Mouse (Mus musculus): ENCODE results near the gene Rps13. TPM values are rescaled to one million over a fixed set of nuclear protein-coding genes. Genes with fewer than 3 reads are reported as not detected.
A peak's percentile ranks its signal among the peaks of the same experiment; 100 is the strongest.
"Not testable (repeated sequence)": the region's sequence is repeated elsewhere in the genome, so short reads cannot be mapped to it uniquely, and the experiment has no call there.

The Rps13 gene
- total RNA-seq (2021): 100 to 1,000 TPM; 316 to 318 TPM

DNA sequence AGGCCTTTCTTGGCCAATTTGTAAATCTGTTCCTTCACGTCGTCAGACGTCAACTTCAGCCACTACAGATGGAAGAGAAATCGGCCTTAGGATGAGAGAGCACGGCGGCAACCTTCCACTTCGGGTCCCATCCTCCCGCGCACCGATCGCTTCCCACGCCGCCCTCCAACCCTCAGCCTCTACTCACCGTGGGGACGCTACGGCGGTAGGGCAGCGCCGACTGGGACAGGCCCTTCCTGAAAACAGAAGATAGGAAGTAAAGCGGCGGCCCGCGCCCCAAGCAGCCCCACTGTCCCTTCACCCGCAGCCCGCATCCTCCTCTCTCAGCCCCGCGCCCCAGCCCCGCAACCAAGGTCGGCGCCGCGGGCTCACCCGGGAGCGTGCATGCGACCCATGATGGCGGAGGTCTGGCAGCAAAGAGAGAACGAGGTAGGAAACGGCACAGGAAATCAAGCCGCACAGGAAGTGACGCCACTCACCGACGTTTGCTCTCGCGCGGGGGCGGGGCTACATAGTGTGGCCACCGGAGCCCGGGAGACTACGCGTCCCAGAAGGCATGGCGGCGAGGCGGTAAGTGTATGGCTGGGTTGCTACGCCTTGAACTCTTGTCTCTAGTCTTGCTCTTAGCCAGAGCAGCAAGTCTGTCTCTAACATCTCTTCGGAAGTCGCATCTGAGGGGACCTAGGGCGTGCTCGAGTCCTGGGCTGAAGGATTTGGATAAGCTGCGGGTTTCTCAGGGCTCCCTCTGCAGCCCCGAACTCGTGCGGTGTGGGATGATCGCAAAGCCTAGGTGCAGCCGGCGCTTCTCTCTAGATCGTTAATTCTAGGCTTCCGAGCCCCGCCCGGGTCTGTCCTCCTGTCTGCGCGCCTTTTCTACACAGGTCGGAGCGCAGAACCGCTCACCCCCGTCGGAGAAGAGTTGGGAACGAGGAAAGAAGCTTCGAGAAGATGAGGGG, at the start of gene Rps13:
Gene Rps13, minus strand, starts transcription at position 483 of the 956 bp plus-strand sequence.
- DNase-seq (ENCODE audit: low spot score): peak; percentile 93
- intact Hi-C loops (cut with DNase I): loop anchor here (2.0 to 5.0 kb wide), 2 partner anchors 108 to 177 kb away; partner anchors contain the start of gene Pik3c2a

DNA sequence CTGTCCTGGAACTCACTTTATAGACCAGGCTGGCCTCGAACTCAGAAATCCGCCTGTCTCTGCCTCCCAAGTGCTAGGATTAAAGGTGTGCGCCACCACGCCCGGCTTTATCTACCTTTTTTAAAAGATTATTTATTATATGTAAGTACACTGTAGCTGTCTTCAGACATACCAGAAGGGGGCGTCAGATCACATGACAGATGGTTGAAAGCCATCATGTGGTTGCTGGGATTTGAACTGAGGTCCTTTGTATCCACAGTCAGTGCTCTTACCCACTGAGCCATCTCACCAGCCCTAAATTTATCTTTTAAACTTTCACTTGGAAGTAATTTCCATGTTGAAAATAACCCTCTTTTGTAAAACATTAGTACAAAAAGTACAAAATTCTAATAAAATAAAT, 45.2 kb upstream of the Rps13 start:
- intact Hi-C loops (cut with DNase I); DNase-seq (ENCODE audit: low spot score): not testable (repeated sequence)

DNA sequence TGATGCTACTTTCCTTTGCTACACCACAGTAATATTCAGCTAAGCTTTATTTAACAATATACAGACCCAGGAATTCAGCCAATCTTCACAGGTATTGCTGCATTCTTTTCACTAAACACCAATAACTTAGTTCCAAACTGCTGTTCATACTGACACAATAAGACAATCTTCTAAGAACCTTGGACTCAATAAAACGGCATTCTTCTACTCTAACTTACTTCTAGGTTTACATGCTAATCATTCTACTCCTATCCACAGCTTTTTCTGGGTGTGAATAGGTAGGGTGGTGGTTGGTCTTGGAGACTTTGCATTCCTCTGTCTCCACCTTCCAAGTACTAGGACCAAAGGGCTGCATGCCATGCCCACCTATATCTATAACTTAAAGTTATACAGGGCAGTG, 40.3 kb upstream of the Rps13 start:
- intact Hi-C loops (cut with DNase I): no loop called here
- no peak for DNase-seq (ENCODE audit: low spot score)

DNA sequence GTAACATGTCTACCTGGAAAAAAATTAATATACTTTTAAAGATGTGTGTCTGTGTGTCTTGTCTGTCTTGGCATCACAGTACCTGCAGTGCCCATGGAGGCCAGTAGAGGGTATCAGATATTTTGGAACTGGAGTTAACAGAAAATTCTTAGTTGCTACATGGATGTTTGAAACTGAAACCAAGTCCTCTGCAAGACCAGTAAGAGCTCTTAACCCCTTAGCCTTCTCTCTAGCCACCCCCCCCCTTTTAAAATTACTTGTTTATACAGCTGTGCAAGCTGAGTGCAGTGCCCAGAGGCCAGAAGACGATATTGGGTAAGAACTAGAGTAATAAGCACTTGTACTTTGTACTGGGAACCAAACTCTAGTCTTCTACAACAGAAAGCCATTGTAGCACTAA, 2.2 kb upstream of the Rps13 start:
- intact Hi-C loops (cut with DNase I): loop anchor here (5.0 kb wide), 1 partner anchor 271 kb away; no protein-coding TSS in a partner anchor
- DNase-seq (ENCODE audit: low spot score): peak; percentile 5

DNA sequence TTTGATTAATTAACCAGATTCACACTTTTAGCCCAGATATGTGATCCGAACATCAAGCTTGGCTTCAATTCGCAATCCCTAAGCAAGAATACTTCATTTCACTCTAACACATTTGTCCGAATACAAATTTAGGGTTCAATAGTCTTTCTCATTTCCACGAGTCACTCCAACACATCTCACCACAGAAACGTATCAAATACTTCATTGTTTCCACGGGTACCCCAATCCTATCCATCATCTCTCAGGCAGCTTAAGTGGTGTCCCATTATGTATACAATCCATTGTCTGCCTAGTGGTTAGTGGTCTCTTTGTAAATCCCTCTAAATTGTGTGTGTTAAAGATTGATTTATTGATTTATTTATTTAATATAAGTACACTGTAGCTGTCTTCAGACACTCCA, 1.1 kb upstream of the Rps13 start:
- intact Hi-C loops (cut with DNase I): loop anchor here (2.0 to 5.0 kb wide), 2 partner anchors 176 to 272 kb away; no protein-coding TSS in a partner anchor
- no peak for DNase-seq (ENCODE audit: low spot score)

DNA sequence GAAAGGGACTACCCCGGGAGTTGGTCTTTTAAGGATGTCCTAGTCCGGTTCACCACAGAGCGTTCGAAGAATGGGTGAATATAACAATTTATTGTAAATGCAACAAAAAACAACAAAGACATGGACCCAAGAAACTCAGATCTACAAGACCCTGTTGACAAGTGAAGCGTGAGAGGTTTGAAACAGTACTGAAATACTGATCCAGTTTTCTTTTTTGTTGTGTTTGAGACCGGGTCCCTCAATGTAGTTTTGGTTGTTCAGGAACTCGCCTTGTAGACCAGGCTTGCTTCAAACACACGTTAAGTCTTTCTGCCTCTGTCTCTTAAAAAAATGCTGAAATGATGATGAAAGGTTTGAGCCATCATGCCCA, 659 bp upstream of the Rps13 start:
- intact Hi-C loops (cut with DNase I): loop anchor here (2.0 to 5.0 kb wide), 3 partner anchors 108 to 273 kb away; partner anchors contain the start of gene Pik3c2a
- DNase-seq (ENCODE audit: low spot score): no peak

DNA sequence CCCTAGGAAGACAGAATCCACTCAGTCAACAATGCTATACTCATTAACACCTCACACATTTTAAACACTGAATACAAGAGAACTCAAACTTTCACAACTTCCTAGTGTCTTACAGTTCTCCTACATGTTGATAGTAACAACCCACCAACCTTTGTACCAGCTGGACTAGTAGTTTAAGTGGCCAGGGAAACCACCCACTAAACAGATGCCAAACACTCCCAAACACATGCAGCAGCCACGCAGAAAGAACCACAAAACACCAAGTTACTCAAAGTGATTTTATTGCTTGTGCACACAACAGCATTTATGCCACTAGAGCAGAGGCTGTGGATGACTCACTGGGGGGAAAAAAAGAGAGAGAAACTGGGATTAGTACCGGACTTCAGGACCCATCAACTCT, 2.7 kb downstream of the Rps13 start:
- no peak for DNase-seq (ENCODE audit: low spot score)
- intact Hi-C loops (cut with DNase I): loop anchor here (5.0 kb wide), 1 partner anchor 111 kb away; the partner anchor contains the start of gene Pik3c2a

DNA sequence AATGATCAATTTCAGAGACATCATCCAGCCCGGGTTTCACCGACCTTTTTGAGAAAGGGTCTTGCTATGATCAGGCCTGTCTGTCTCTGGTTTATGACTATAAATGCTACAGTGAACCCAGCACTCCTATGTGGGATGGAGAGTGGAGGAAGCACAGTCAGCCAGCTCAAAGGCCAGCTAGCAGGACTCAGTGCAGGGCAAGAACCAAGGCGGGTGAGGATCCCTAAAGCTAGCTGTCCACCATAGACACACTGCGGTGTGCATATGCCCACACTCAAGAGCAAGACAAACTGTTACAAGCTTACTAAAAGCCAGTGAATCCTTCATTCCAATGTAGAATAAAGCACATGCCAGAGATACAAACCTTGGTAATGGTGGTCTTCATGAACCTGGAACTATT, 4.1 kb downstream of the Rps13 start:
- DNase-seq (ENCODE audit: low spot score): no peak
- intact Hi-C loops (cut with DNase I): loop anchor here (5.0 to 10.0 kb wide), 2 partner anchors 112 to 195 kb away; partner anchors contain the start of gene Pik3c2a

DNA sequence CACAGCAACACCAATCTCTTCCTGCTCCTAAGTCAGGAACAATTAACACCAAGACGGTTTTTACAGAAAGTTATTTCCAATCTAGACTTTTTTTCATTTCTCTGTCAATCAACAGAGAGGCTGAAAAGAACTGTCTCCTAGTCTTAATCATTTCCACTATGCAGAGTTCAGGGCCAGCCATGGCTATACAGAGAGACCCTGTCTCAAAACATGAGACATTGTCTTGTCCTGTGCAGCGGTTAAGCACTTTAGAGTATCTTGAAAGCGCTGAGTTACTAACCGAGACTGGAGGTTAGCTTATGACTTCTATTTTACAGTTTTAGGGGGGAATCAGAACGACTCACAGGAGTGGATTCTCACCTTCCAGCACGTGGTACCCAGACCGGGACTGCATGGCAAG, 5.2 kb downstream of the Rps13 start:
- intact Hi-C loops (cut with DNase I): loop anchor here (10.0 kb wide), 1 partner anchor 194 kb away; no protein-coding TSS in a partner anchor
- DNase-seq (ENCODE audit: low spot score): no peak

DNA sequence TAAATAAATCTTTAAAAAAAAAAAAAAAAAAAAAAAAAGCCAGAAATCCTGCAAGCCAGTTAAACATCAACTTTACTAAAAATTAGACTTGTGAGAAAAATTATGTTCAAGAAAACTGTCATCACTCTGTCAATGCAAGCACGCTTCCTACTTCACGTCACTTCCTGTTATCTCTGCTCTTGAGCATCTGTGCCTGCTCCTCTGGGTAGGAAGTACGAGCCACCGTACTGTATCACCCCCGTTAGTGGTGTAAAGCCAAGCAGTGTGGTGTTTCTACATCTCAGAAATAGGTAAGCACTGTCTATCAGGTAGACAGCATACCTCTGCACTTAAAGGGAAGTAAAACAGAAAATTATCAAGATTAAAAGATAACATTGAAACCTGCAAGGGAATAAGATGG, 6.1 kb downstream of the Rps13 start:
- intact Hi-C loops (cut with DNase I): loop anchor here (10.0 kb wide), 1 partner anchor 193 kb away; no protein-coding TSS in a partner anchor
- no peak for DNase-seq (ENCODE audit: low spot score)

DNA sequence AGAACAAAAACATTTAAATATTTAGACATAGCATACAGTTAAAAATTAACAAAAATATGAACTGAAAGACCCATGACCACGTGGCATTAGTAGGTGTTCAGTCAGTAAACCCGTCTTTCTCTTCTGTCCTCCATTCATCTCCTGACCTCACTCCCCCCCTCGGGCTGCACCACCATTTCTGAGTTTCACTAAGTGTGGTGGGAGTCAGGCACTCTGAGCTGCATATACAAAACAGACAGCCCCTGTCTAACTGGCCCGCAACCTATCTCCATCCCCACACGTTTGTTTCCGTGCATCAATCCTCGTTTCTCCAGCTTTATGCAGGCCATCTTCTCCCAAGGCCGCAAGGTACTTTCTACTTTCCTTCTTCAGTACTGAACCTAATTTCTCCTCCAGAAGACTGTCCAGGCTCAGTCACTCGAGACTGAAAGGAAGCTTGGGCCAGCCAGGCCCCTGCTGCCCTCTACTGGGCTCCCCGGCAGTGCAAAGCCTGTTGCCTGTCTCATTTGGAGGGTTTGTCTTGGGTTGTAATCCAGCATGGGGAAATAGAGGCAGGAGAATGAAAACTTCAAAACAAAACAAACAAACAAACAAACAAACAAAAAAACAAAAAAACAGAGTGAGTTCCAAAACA, 10.5 kb downstream of the Rps13 start:
- peak; percentile 10 for DNase-seq (ENCODE audit: low spot score)
- intact Hi-C loops (cut with DNase I): loop anchor here (2.0 to 10.0 kb wide), 3 partner anchors 79 to 189 kb away; no protein-coding TSS in a partner anchor

DNA sequence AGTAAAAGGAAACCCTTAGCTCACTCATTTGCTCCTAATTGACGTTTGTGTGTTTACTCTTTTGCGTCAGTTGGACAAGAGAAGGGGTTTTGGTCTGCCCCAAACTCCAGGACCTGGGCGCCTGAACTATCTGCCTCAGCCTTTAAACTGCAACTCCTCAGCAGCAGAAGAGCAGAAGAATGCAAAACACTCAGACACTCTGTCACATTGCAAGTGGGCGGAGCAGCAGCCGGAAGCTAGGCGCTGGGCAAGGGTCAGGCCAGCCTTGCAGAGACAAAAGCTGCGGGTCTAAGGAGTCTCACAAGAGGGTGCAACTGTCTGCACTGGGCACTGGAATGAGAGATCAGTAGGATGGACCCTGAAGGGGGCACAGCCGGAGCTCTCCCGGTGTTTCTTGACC, 24.5 kb downstream of the Rps13 start:
- intact Hi-C loops (cut with DNase I): no loop called here
- DNase-seq (ENCODE audit: low spot score): no peak

DNA sequence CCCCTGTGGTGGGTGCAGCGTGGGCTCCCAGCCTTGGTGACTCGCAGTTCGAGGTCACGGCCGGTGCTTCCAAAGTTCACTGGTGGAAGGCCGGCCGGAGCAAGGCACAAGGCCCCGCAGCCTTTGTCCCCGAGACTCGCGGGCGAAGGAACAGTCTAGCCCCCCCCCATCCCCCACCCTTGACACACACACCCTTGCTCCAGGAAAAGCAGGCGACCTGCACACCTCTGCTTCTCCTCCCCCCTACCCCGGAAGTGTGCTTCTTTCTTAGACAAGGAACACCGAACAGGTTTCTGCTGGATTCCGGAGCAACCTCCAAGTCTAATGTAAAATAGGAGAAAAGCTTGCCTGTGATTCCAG, 25.4 kb downstream of the Rps13 start:
- intact Hi-C loops (cut with DNase I): no loop called here
- no peak for DNase-seq (ENCODE audit: low spot score)

DNA sequence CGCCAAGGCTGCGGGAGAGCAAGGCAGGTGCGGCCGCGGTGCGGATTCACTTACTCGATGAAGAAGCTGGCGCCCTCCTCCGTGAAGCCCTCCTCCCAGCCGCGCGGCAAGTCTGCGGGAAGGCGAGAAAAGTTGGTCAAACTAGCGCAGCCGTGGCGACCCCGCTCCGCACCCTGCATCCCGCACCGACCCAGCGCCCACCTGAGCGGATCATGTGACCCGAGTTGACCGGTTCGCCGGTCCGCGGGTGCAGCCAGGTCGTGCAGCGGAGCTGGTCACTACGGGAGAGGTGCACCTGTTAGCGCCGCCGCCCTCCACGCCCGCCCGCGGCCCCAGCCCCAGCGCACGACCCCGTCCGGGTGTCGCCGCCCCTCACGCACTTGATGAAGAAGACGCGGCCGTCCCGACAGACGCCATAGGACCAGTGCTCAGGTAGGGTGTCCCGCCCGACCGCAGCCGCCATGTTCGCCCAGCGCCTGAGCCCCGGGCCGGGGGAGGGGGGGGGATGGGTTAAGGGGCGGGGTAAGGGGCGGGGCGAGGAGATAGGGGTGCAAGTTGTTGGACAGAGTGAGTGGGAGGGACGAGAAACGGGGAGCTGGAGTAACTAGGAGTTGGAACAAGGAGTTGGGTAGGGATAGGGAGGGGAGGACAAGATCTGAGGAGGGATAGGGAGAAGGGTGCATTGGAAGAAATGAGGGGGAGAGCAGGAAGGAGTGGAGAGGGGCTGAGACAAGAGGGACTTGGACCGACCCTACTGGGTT, 25.9 kb downstream of the Rps13 start, which contains the start of gene Plekha7:
Gene Plekha7, minus strand, starts transcription at position 506 of the 761 bp plus-strand sequence.
- no peak for DNase-seq (ENCODE audit: low spot score)
- intact Hi-C loops (cut with DNase I): no loop called here

DNA sequence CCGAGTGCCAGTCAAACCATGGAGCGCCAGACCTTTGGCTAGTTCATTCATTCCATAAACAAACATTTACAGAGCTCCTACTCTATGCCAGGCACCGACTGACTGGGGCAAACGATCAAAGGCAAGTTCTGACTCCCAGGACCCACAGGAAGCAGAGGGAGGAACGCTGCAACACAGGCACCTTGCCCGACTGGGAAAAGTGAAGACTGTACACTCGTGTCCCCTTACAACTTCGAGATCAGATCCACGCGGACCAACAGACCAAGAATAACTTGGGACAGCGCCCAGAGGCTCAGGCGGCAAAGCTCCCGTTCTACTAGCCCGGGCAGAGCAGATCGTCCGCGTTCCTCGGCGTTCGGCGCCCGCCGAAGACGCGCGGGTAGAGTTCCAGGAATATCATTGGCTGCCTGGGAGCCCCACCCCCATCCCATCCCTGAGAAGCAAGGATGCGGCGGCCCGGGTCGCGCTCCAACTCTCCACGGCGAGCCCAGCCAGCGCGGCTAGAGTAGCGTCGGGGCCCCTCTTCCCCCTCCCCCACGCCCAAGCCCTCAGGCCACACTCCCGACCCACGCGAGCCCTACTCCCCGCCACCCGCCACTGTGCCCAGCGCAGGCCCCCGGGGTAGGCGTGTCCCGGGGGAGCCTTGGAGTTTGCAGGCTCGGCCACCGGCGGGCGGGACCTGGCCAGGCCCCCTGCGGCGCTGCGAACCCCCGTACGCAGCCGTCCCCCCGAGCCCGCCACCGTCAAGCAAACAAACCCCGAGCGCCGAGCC, 26.7 kb downstream of the Rps13 start:
- peak; percentile 35 for DNase-seq (ENCODE audit: low spot score)
- intact Hi-C loops (cut with DNase I): no loop called here

DNA sequence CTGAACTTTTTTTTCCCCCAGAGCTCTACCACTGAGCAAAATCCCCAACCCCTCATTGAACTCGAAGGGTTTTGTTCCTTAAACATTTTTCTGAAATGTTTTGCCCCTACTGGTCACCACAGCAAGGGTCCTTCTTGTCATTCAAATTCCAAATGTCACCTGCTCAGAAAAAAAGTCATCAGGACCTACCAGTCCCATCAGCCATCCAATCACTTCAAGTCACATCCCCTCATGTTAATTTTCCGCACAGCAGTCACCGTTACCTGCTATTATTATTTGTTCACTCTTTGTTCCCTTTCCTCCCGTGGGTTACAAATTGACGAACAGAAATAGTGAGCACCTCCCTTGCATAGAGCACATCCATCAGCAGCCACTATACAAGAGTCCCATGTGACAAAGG, 27.4 kb downstream of the Rps13 start:
- DNase-seq (ENCODE audit: low spot score): no peak
- intact Hi-C loops (cut with DNase I): no loop called here

DNA sequence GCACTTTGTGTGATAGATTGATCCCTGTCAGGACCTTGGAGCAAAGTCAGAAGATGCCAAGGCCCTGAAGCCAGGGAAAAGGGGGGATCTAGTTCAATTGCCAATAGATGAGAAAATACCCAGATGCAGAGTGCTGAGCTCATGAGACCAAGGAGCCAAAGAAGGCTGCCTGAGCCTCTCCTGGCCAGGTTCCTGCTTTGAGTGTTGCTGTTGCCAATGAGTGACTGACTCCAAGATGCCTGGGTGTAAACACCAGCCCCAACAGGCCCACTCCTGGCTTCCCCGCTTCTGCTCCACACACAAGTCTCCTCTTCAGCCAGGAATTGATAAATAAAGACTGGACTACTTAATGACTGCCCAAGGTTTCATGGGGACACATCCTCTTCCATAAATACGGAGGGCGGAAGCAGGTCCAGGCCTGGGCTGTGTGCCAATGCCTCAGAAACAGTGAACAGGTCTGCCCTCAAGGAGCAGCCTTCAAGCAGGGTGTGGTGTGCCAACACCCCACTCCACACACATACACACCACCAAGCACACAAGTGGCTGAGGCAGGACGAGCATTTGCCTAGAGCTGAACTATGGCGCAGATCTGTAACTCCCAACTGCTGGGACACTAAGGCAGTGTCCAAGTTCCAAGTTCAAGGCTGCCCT, 32.2 kb downstream of the Rps13 start:
- intact Hi-C loops (cut with DNase I): no loop called here
- DNase-seq (ENCODE audit: low spot score): peak; percentile 14

DNA sequence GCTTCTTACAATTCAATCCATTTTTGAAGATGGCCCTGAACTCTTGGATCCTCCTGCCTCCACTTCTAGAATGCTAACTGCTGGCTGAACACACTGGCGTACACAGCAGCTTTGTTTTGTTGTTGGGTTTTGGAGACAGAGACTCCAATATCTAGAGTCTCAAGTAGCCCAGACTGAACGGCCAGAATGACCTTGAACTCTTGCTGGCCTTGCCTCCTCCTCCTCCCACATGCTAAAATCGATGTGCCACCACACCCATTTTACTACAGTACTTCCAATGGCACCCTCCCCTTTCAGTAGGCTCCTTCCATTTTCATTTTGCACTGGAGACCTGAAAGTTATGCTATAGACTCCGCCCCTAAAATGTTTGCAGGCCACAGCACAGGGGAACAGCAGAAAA, 32.9 kb downstream of the Rps13 start:
- intact Hi-C loops (cut with DNase I): no loop called here
- no peak for DNase-seq (ENCODE audit: low spot score)

DNA sequence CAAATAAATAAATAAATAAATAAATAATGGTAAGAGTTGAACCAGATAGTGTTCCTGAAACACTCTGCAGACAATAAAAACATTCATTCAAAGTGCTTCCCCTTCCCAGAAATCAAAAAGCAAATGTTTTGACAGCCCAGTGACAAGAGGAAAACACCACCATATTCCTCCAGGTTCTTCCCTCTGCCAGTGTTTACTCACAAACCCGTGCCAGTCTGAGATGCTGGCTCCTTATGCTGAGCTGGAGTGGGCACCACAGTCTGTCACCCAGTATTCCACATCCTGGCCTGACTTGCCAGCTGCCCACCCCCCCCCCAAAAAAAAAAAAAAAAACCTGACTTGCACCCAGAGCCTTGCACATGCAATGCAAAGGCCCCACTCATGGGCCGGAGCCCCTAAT, 35.1 kb downstream of the Rps13 start:
- intact Hi-C loops (cut with DNase I): no loop called here
- no peak for DNase-seq (ENCODE audit: low spot score)
